Mouse (Mus musculus): ENCODE data around the gene Mapk14. TPM values are rescaled to one million over a fixed set of nuclear protein-coding genes. Genes with fewer than 3 reads are reported as not detected.

The Mapk14 gene
- polyA plus RNA-seq, 1 experiment from 2014 or later: 30.8 TPM

DNA sequence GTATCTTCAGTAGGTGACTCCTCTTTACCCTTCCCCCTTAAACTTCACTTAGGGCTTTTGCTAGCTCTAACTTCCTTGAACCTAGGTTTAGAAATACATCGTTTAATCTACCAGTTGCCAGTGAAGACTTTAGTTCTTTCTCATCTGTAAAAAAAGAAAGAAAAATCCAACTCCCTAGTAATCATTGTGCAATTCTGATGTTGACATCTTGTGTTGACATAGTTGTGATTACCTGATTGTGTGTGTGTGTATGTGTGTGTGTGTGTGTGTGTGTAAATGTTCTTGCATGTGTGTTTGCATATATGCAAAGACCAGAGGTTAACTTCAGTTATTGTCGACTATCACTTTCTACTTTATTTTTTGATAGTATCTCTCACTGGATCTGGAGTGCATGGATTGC, 7.5 kb downstream of the Mapk14 start:
- Histone ChIP-seq H3K27ac (no peak overlapping the region), H3K4me1 (replicated peaks) (peaks cover 86% of the 10 kb centered on the region)
- no peak for ATAC-seq (ENCODE audit: low read depth)

DNA sequence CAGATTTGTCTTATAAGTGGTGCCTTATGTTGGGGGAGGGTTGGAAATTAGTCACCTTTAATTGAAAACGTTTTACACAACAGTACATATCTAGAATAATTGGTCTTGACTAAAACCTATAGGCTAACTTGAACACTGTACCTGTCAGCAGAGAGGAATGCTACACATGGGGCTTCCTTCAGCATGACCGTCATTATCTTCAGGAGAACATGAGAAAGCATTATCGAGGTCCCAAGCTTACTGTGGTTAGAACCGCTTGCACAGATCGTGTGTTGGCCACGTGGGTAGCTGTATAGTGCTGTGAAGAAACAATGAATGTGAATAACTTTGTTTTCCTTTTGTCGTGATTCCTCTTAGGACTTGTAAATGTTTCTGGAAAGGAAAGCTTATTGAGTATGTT, 8.7 kb downstream of the Mapk14 start:
- ATAC-seq (ENCODE audit: low read depth) (peak; percentile 74), DNase-seq (no peak)
- Histone ChIP-seq H3K9me3 (replicated peaks) (no peaks in the 10 kb centered on the region), H3K4me1 (replicated peaks) (peaks cover 78% of the 10 kb centered on the region), H3K27me3 (no peaks in the 10 kb centered on the region), H3K9ac (no peak overlapping the region), H3K36me3 (peaks cover 14% of the 10 kb centered on the region), H3K27ac (no peak overlapping the region), H3K4me3 (replicated peaks) (no peak overlapping the region), H3K4me2 (no peak overlapping the region)
- WGBS (ENCODE audit: insufficient replicate concordance): 22% methylated on average over 7 of the region's 7 CpGs

More for the DNA sequence above, 7.5 kb downstream of the Mapk14 start:
- Histone ChIP-seq H3K4me2 (no peak overlapping the region), H3K4me3 (replicated peaks) (no peak overlapping the region), H3K9ac (0 out of 2 replicates have a peak overlapping the region, but pooled peaks have one; percentile 18), H3K9me3 (replicated peaks) (no peaks in the 10 kb centered on the region), H3K27me3 (no peaks in the 10 kb centered on the region), H3K36me3 (peaks cover 18% of the 10 kb centered on the region; the same call in 1 of the 2 replicates)
- no peak for DNase-seq
- WGBS (ENCODE audit: insufficient replicate concordance): 55% methylated on average over 2 of the region's 2 CpGs

DNA sequence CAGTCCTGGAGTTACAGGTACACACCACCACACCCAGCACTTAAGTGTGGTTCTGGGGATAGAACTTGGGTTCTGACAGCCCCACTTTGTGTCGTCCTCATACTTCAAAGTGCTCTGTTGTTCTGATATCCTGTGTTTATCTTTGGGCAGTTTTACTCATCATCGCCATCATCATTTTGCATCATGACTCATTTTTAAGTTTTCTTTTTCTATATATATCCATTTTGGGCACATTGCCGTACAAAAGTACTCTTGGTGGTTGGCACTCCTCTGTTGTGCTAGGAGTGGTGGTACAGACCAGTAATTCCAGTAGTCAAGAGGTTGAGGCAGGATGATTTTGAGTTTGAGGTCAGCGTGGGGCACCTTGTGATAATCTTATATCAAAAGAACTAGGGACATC, 10.0 kb downstream of the Mapk14 start:
- Histone ChIP-seq H3K4me2 (no peak overlapping the region), H3K27ac (no peak overlapping the region), H3K36me3 (peaks cover 16% of the 10 kb centered on the region), H3K27me3 (no peaks in the 10 kb centered on the region), H3K4me3 (replicated peaks) (no peak overlapping the region), H3K9ac (no peak overlapping the region), H3K9me3 (replicated peaks) (no peaks in the 10 kb centered on the region), H3K4me1 (replicated peaks) (peaks cover 75% of the 10 kb centered on the region)
- 72% methylated on average over 4 of the region's 4 CpGs for WGBS (ENCODE audit: insufficient replicate concordance)
- ATAC-seq (ENCODE audit: low read depth): no peak
- DNase-seq: no peak

DNA sequence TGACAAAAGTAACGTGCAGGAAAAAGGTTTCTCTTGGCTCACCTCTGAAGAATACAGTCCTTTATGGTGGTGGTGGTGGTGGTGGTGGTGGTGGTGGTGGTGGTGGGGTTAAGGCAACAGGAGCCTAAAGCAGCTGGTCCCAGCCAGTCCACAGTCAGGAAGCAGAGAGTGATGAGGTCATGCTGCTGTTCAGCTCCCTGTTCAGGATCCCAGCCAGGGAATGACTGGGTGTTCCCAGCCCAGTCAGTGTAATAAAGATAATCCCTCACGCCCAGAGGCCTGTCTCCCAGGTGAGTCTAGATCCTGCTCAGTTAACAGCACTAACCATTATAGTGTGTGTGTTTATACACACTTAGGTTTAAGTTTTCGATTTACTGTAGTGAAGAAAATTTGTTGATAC, 10.6 kb downstream of the Mapk14 start:
- peaks cover 74% of the 10 kb centered on the region for H3K4me1 ChIP-seq (replicated peaks)
- DNase-seq (no peak), ATAC-seq (ENCODE audit: low read depth) (no peak)
- H3K27me3 ChIP-seq: no peaks in the 10 kb centered on the region
- peaks cover 16% of the 10 kb centered on the region for H3K36me3 ChIP-seq
- H3K27ac ChIP-seq: no peak overlapping the region
- H3K4me2 ChIP-seq: no peak overlapping the region
- no peak overlapping the region for H3K4me3 ChIP-seq (replicated peaks)
- no peaks in the 10 kb centered on the region for H3K9me3 ChIP-seq (replicated peaks)
- WGBS (ENCODE audit: insufficient replicate concordance): 71% methylated on average over 3 of the region's 3 CpGs
- H3K9ac ChIP-seq: no peak overlapping the region

DNA sequence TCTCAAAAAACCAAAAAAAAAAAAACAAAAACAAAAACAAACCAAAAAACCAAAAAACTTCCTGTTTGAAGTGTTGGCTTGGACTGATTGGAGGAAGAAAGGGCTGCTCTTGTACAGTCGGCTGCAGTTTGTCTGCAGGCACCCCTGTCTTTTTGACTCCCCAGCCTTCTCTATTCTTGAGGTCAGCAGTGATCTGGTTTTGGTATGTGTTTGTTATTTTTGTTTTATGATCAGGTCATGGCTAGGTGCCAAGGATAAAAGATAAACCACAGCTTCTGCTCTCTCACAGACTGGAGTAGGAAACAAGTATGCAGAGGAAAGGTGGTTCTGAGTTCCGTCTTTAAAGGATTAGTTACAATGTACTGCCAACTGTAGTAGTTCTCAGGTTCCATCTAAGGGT, 11.5 kb downstream of the Mapk14 start:
- Histone ChIP-seq H3K9ac (no peak overlapping the region), H3K4me2 (no peak overlapping the region), H3K9me3 (replicated peaks) (no peaks in the 10 kb centered on the region), H3K27ac (no peak overlapping the region), H3K4me1 (replicated peaks) (peaks cover 74% of the 10 kb centered on the region), H3K36me3 (peaks cover 16% of the 10 kb centered on the region), H3K4me3 (replicated peaks) (no peak overlapping the region), H3K27me3 (no peaks in the 10 kb centered on the region)
- ATAC-seq (ENCODE audit: low read depth) (no peak), DNase-seq (no peak)
- WGBS (ENCODE audit: insufficient replicate concordance): 56% methylated on average over 2 of the region's 2 CpGs

DNA sequence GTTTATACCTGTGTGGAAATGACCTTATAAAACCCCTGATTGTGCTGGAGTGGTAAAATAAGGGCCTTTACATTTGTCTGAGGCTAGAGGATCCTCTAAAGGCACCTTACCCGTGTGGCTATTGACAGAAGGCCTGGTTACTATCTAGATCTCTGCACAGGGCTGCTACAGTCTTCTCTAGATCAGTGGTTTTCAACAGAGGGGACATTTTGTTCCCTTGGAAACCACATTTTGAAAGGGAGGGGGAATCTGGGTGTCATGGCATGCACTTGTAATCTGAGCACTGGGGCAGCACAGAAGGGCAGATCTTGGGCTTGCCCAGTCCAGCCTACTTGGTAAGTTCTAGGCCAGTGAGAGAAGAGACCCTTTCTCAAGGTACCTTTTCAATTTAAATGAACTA, 15.6 kb downstream of the Mapk14 start:
- ATAC-seq (ENCODE audit: low read depth): no peak

DNA sequence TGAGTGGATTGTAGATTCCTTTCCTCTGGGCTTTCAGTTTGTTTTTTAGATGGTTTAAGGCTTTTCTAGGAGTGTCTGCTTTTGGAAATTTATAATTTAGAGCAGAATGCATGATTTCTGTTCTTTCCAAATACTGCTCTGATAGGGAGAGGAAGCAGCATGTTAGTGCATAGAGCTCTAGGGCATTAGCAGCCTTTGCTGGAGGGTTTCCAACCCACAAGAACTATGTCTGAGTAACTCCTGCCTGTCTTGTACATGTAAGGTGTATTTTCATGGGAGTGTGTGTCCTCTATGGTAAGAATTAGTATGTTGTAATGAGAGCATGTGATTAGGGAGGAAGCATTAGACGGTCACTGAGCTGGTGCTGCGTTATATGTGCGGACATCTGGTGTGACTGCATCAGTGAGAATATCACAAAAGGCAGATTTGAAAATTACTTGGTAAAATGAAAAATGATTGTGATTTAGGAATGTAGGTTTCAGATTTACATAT, 16.1 kb downstream of the Mapk14 start:
- WGBS (ENCODE audit: insufficient replicate concordance): 84% methylated on average over 3 of the region's 3 CpGs
- H3K9me3 ChIP-seq (replicated peaks): no peaks in the 10 kb centered on the region
- DNase-seq (no peak), ATAC-seq (ENCODE audit: low read depth) (no peak)
- H3K27ac ChIP-seq: no peak overlapping the region
- H3K4me2 ChIP-seq: no peak overlapping the region
- H3K27me3 ChIP-seq: no peaks in the 10 kb centered on the region
- peaks cover 8% of the 10 kb centered on the region for H3K36me3 ChIP-seq
- no peak overlapping the region for H3K4me3 ChIP-seq (replicated peaks)
- peaks cover 76% of the 10 kb centered on the region for H3K4me1 ChIP-seq (replicated peaks)
- H3K9ac ChIP-seq: no peak overlapping the region

More for the DNA sequence above, 15.6 kb downstream of the Mapk14 start:
- DNase-seq: no peak
- H3K27ac ChIP-seq: no peak overlapping the region
- no peak overlapping the region for H3K4me2 ChIP-seq
- WGBS (ENCODE audit: insufficient replicate concordance): 8% methylated on average over 1 of the region's 1 CpGs
- no peaks in the 10 kb centered on the region for H3K27me3 ChIP-seq
- no peak overlapping the region for H3K4me3 ChIP-seq (replicated peaks)
- H3K9me3 ChIP-seq (replicated peaks): no peaks in the 10 kb centered on the region
- H3K4me1 ChIP-seq (replicated peaks): peaks cover 76% of the 10 kb centered on the region
- H3K9ac ChIP-seq: no peak overlapping the region
- H3K36me3 ChIP-seq: peaks cover 8% of the 10 kb centered on the region

DNA sequence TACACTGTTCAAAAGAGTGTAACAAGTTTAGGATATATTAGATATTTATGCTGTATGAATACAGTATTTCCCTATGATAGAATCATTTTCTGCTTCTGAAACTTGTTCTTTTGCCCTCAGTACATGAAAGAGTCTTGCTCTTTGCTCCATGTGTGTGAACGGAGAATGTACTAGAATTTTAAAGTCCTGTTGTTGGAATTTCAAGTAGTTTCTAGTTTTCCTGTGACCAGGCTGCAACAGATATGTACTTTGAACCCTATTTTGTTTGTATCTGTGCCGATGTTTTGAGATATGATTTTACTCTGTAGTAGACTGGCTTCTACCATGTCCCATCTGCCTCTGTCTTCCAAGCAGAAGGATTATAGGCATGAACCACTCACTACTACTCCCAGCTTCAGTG, 16.7 kb downstream of the Mapk14 start:
- 65% methylated on average over 2 of the region's 2 CpGs for WGBS (ENCODE audit: insufficient replicate concordance)
- no peak overlapping the region for H3K4me3 ChIP-seq (replicated peaks)
- H3K27ac ChIP-seq: no peak overlapping the region
- H3K4me1 ChIP-seq (replicated peaks): peaks cover 76% of the 10 kb centered on the region
- no peak overlapping the region for H3K9ac ChIP-seq
- DNase-seq (no peak), ATAC-seq (ENCODE audit: low read depth) (no peak)
- no peaks in the 10 kb centered on the region for H3K27me3 ChIP-seq
- H3K36me3 ChIP-seq: peaks cover 8% of the 10 kb centered on the region
- H3K4me2 ChIP-seq: no peak overlapping the region
- no peaks in the 10 kb centered on the region for H3K9me3 ChIP-seq (replicated peaks)

DNA sequence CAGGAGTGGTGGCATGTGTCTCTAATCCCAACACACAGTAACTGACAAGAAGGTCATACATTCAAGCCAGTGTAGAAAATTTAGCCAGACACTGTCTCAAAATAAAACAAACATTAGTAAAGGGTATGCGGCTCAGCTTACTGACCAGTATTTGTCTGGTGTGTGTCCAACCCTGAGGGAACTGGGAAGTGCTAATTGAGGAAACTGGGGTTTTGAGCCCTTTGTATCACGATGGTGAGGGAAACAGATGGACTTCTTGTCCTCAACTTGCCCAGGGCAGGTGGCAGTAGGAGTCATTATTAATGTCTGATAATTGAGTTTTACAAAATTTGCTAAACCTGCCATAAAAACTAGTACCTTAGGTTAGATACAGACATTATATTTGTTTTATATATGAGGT, 17.9 kb downstream of the Mapk14 start:
- Histone ChIP-seq H3K9ac (no peak overlapping the region), H3K4me1 (replicated peaks) (peaks cover 76% of the 10 kb centered on the region), H3K4me2 (no peak overlapping the region), H3K4me3 (replicated peaks) (no peak overlapping the region), H3K36me3 (peaks cover 13% of the 10 kb centered on the region), H3K9me3 (replicated peaks) (no peaks in the 10 kb centered on the region), H3K27me3 (no peaks in the 10 kb centered on the region), H3K27ac (no peak overlapping the region)
- DNase-seq: no peak
- WGBS (ENCODE audit: insufficient replicate concordance): 26% methylated on average over 2 of the region's 2 CpGs
- ATAC-seq (ENCODE audit: low read depth): no peak

DNA sequence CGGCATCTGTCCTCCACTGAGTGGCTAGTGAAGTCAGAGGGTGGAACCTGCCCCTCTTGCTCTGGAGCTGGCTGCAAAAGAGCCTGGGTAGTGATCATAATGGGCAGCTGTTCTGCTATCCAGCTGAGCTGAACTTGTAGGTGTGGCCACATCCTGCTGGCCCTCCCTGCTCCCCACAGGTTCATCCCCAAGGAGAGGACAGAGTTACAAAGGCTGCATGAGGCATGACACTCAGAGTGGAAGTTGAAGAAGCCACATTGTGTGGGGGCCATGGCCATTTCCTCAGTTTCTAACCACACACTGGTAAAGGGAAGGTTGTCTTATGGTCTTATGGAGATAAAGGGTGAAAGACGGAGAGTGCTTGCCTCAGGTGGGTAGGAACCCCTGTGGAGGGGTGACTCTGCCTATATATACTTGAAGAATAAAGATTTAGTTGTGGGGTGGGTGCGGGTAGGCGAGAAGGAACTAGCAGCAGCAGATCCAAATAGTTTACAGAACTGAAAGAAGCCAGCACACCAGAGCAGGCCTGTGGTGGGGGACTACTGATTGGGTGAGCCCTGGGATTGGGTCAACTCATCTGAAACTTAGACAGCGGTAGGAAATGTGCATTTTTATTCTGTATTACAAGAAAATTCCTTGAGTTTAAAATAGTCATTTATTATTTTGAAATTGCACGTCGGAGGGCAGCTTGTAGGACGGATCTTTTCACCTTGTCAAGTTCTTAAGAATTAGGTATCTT, 18.6 kb downstream of the Mapk14 start:
- no peaks in the 10 kb centered on the region for H3K27me3 ChIP-seq
- H3K4me2 ChIP-seq: no peak overlapping the region
- no peaks in the 10 kb centered on the region for H3K9me3 ChIP-seq (replicated peaks)
- H3K36me3 ChIP-seq: peaks cover 19% of the 10 kb centered on the region
- WGBS (ENCODE audit: insufficient replicate concordance): 58% methylated on average over 8 of the region's 8 CpGs
- no peak overlapping the region for H3K4me3 ChIP-seq (replicated peaks)
- peaks cover 76% of the 10 kb centered on the region for H3K4me1 ChIP-seq (replicated peaks)
- DNase-seq (no peak), ATAC-seq (ENCODE audit: low read depth) (no peak)
- 0 out of 2 replicates have a peak overlapping the region, but pooled peaks have one; percentile 8 for H3K9ac ChIP-seq
- H3K27ac ChIP-seq: no peak overlapping the region

DNA sequence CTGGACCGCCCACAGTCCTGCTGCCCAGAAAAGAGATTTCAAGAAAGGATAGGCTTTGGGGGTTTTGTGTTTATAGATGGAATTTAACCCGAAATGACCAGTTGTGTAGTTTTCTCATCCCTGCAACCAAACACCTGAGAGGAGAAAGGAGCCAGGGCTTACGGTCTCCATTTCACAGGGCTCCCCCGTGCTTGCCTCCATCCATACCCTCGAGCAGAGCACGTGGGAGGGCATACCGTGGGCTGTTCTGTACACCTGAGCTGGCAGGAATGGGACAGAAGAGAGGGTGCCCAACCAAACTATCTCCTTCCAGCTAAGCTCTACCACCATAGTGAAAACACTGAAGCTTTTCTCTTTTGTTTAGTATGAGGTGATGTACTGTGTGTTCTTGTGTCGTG, 19.2 kb downstream of the Mapk14 start:
- no peaks in the 10 kb centered on the region for H3K27me3 ChIP-seq
- ATAC-seq (ENCODE audit: low read depth): no peak
- no peak for DNase-seq
- no peak overlapping the region for H3K27ac ChIP-seq
- H3K9ac ChIP-seq: no peak overlapping the region
- no peak overlapping the region for H3K4me3 ChIP-seq (replicated peaks)
- peaks cover 71% of the 10 kb centered on the region for H3K4me1 ChIP-seq (replicated peaks)
- H3K9me3 ChIP-seq (replicated peaks): no peaks in the 10 kb centered on the region
- peaks cover 19% of the 10 kb centered on the region for H3K36me3 ChIP-seq
- H3K4me2 ChIP-seq: no peak overlapping the region
- WGBS (ENCODE audit: insufficient replicate concordance): 84% methylated on average over 8 of the region's 8 CpGs

DNA sequence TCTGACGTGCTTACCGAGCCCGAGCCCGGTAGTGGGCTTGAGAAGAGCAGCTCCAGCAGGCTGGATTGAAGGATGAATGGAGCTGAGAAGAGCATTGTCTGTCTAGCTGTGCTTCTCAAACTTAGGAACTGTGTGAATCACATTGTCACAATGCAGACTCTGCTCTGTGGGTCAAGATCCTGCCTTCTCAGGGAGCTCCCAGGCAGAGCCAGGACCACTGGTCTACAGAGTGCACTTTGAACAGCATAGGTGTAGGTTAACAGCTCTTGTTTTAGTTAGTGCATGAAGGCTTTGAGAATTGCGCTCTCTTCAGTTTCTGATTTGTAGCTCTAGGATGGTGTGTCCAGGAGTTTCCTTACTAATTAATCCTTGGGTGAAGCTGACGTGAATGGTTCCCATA, 20.1 kb downstream of the Mapk14 start:
- Histone ChIP-seq H3K9me3 (replicated peaks) (no peaks in the 10 kb centered on the region), H3K4me2 (no peak overlapping the region), H3K36me3 (peaks cover 27% of the 10 kb centered on the region), H3K4me1 (replicated peaks) (peaks cover 64% of the 10 kb centered on the region), H3K27ac (no peak overlapping the region; the same call in 1 of the 2 replicates), H3K9ac (no peak overlapping the region), H3K27me3 (no peaks in the 10 kb centered on the region), H3K4me3 (replicated peaks) (no peak overlapping the region)
- ATAC-seq (ENCODE audit: low read depth) (peak; percentile 48; the same call in 1 of the 2 replicates), DNase-seq (no peak)
- WGBS (ENCODE audit: insufficient replicate concordance): 88% methylated on average over 6 of the region's 6 CpGs

All from liver, embryonic 13.5 days (tissue).